Mouse (Mus musculus): ENCODE measurements at regions not wholly inside any gene's neighbourhood (a gene's known extent, or its start where the extent isn't known, plus 50 kb on each side); places are given as distances from the start of the nearest gene placed in this dataset.

GRCm38 (mm10) chr3:19067141-19067757 lies 561.2 kb downstream of the 1700064H15Rik start:
- DNase-seq (ENCODE audit: low spot score): no peak
